Mouse (Mus musculus): ENCODE measurements around the gene Fbn1. TPM values are rescaled to one million over a fixed set of nuclear protein-coding genes. Genes with fewer than 3 reads are reported as not detected.

The Fbn1 gene
- polyA plus RNA-seq, 1 experiment from 2014 or later = 33.6 TPM

GRCm38 (mm10) chr2:125255886-125256285 is 251.9 kb downstream of the Fbn1 start:
- peaks cover 10% of the 10 kb centered on the region; the same call in 1 of the 2 replicates for H3K9me3 ChIP-seq (ENCODE audit: control insufficient read depth, low read length)
- no peak for ATAC-seq (ENCODE audit: insufficient number of reproducible peaks, insufficient read depth, low FRiP score, low read depth)
- no peak overlapping the region for H3K4me3 ChIP-seq (ENCODE audit: control insufficient read depth in 1 of 2, insufficient read depth in 1 of 2, low read depth in 1 of 2, low read length in 2 of 2)
- no peak overlapping the region for H3K9ac ChIP-seq (ENCODE audit: low read length)
- H3K27me3 ChIP-seq (ENCODE audit: control insufficient read depth, insufficient read depth, low read length) = no peaks in the 10 kb centered on the region
- 60% methylated on average over 3 of the region's 3 CpGs for WGBS
- H3K27ac ChIP-seq (replicated peaks in 1 of 2; ENCODE audit: control insufficient read depth in 1 of 2, insufficient read depth in 1 of 2, low read depth in 2 of 2, low read length in 2 of 2) = no peak overlapping the region
- no peaks in the 10 kb centered on the region for H3K4me1 ChIP-seq (ENCODE audit: control insufficient read depth in 2 of 2, insufficient read depth in 2 of 2, low read length in 2 of 2)
- peaks cover 72% of the 10 kb centered on the region for H3K36me3 ChIP-seq (ENCODE audit: control insufficient read depth, insufficient read depth, low read length)
- H3K4me2 ChIP-seq (ENCODE audit: low read length) = no peak overlapping the region

- Histone ChIP-seq H3K4me2 (ENCODE audit: low read length) (no peak overlapping the region), H3K4me1 (ENCODE audit: control insufficient read depth in 2 of 2, insufficient read depth in 2 of 2, low read length in 2 of 2) (no peaks in the 10 kb centered on the region), H3K36me3 (ENCODE audit: control insufficient read depth, insufficient read depth, low read length) (peaks cover 80% of the 10 kb centered on the region), H3K4me3 (ENCODE audit: control insufficient read depth in 1 of 2, insufficient read depth in 1 of 2, low read depth in 1 of 2, low read length in 2 of 2) (no peak overlapping the region), H3K27ac (replicated peaks in 1 of 2; ENCODE audit: control insufficient read depth in 1 of 2, insufficient read depth in 1 of 2, low read depth in 2 of 2, low read length in 2 of 2) (no peak overlapping the region), H3K9ac (ENCODE audit: low read length) (no peak overlapping the region), H3K9me3 (ENCODE audit: control insufficient read depth, low read length) (peaks cover 10% of the 10 kb centered on the region; the same call in 1 of the 2 replicates), H3K27me3 (ENCODE audit: control insufficient read depth, insufficient read depth, low read length) (no peaks in the 10 kb centered on the region)
- WGBS = 79% methylated on average over 3 of the region's 3 CpGs
- ATAC-seq (ENCODE audit: insufficient number of reproducible peaks, insufficient read depth, low FRiP score, low read depth) = no peak
These were observed 253.2 kb downstream of the Fbn1 start for GRCm38 (mm10) chr2:125254630-125255029.

GRCm38 (mm10) chr2:125253699-125254098 is 254.1 kb downstream of the Fbn1 start:
- Histone ChIP-seq H3K27ac (replicated peaks in 1 of 2; ENCODE audit: control insufficient read depth in 1 of 2, insufficient read depth in 1 of 2, low read depth in 2 of 2, low read length in 2 of 2) (no peak overlapping the region), H3K4me2 (ENCODE audit: low read length) (no peak overlapping the region), H3K4me3 (ENCODE audit: control insufficient read depth in 1 of 2, insufficient read depth in 1 of 2, low read depth in 1 of 2, low read length in 2 of 2) (no peak overlapping the region), H3K9ac (ENCODE audit: low read length) (no peak overlapping the region), H3K36me3 (ENCODE audit: control insufficient read depth, insufficient read depth, low read length) (peaks cover 81% of the 10 kb centered on the region), H3K27me3 (ENCODE audit: control insufficient read depth, insufficient read depth, low read length) (no peaks in the 10 kb centered on the region), H3K4me1 (ENCODE audit: control insufficient read depth in 2 of 2, insufficient read depth in 2 of 2, low read length in 2 of 2) (peaks cover under 1 to 4% of the 10 kb centered on the region in 2 experiments; a peak in 3 of 4 replicates), H3K9me3 (ENCODE audit: control insufficient read depth, low read length) (peaks cover 10% of the 10 kb centered on the region; the same call in 1 of the 2 replicates)
- 95% methylated on average over 6 of the region's 6 CpGs for WGBS
- no peak for ATAC-seq (ENCODE audit: insufficient number of reproducible peaks, insufficient read depth, low FRiP score, low read depth)

- Histone ChIP-seq H3K9ac (ENCODE audit: low read length) (no peak overlapping the region), H3K27me3 (ENCODE audit: control insufficient read depth, insufficient read depth, low read length) (no peaks in the 10 kb centered on the region), H3K4me2 (ENCODE audit: low read length) (no peak overlapping the region), H3K36me3 (ENCODE audit: control insufficient read depth, insufficient read depth, low read length) (peaks cover 69% of the 10 kb centered on the region), H3K4me1 (ENCODE audit: control insufficient read depth in 2 of 2, insufficient read depth in 2 of 2, low read length in 2 of 2) (peaks cover 3 to 7% of the 10 kb centered on the region in 2 experiments; a peak in 3 of 4 replicates), H3K4me3 (ENCODE audit: control insufficient read depth in 1 of 2, insufficient read depth in 1 of 2, low read depth in 1 of 2, low read length in 2 of 2) (no peak overlapping the region), H3K9me3 (ENCODE audit: control insufficient read depth, low read length) (peaks cover 10% of the 10 kb centered on the region; the same call in 1 of the 2 replicates), H3K27ac (replicated peaks in 1 of 2; ENCODE audit: control insufficient read depth in 1 of 2, insufficient read depth in 1 of 2, low read depth in 2 of 2, low read length in 2 of 2) (no peak overlapping the region)
- no peak for ATAC-seq (ENCODE audit: insufficient number of reproducible peaks, insufficient read depth, low FRiP score, low read depth)
- 56% methylated on average over 2 of the region's 2 CpGs for WGBS
These were observed 255.5 kb downstream of the Fbn1 start for GRCm38 (mm10) chr2:125252275-125252674.

- H3K4me1 ChIP-seq (ENCODE audit: control insufficient read depth in 2 of 2, insufficient read depth in 2 of 2, low read length in 2 of 2) = peaks cover 3 to 7% of the 10 kb centered on the region in 2 experiments; a peak in 3 of 4 replicates
- no peak overlapping the region for H3K27ac ChIP-seq (replicated peaks in 1 of 2; ENCODE audit: control insufficient read depth in 1 of 2, insufficient read depth in 1 of 2, low read depth in 2 of 2, low read length in 2 of 2)
- no peaks in the 10 kb centered on the region for H3K27me3 ChIP-seq (ENCODE audit: control insufficient read depth, insufficient read depth, low read length)
- no peak for ATAC-seq (ENCODE audit: insufficient number of reproducible peaks, insufficient read depth, low FRiP score, low read depth)
- H3K36me3 ChIP-seq (ENCODE audit: control insufficient read depth, insufficient read depth, low read length) = peaks cover 64% of the 10 kb centered on the region
- no peak overlapping the region for H3K4me3 ChIP-seq (ENCODE audit: control insufficient read depth in 1 of 2, insufficient read depth in 1 of 2, low read depth in 1 of 2, low read length in 2 of 2)
- peaks cover 10% of the 10 kb centered on the region; the same call in 1 of the 2 replicates for H3K9me3 ChIP-seq (ENCODE audit: control insufficient read depth, low read length)
- no peak overlapping the region for H3K9ac ChIP-seq (ENCODE audit: low read length)
- H3K4me2 ChIP-seq (ENCODE audit: low read length) = no peak overlapping the region
- 83% methylated on average over 4 of the region's 4 CpGs for WGBS
These were observed 256.0 kb downstream of the Fbn1 start for GRCm38 (mm10) chr2:125251781-125252180.

Other genes with a start within 250 kb of the Fbn1 start
- gene Gm9913, start 2.9 kb downstream of the Fbn1 start, polyA plus RNA-seq (2014; fragmentation: Nextera tagmentation; extraction: Ambion mirVana) = 0.36 and 0.49 TPM in 2 replicates
- gene Cep152, start 117.1 kb upstream of the Fbn1 start, polyA plus RNA-seq (2014; fragmentation: Nextera tagmentation; extraction: Ambion mirVana) = 3.7 and 4.0 TPM in 2 replicates
- gene Eid1, start 165.1 kb upstream of the Fbn1 start, polyA plus RNA-seq (2014; fragmentation: Nextera tagmentation; extraction: Ambion mirVana) = 192 and 208 TPM in 2 replicates
- 1.2 and 1.3 TPM in 2 replicates for gene Shc4, start 216.2 kb upstream of the Fbn1 start, polyA plus RNA-seq (2014; fragmentation: Nextera tagmentation; extraction: Ambion mirVana)